Mouse (Mus musculus) megakaryocyte, adult 5-6 weeks (primary cell): ENCODE results near the gene Cdc37. TPM values are rescaled to one million over a fixed set of nuclear protein-coding genes. Genes with fewer than 3 reads are reported as not detected.

Experiments
- ATAC-seq: 2 replicates; pipeline ENCODE4 v1.8.0; 2016; ENCODE audit warnings: mild to moderate bottlenecking, inconsistent platforms; ENCODE audit not compliant: poor library complexity, severe bottlenecking
- total RNA-seq, 2 experiments: library from RNA; stranded (forward) in 1 of 2; stranded (reverse) in 1 of 2; fragments of 153-499, 151-499 nt in 1 of 2; fragments of 221-1000, 200-1000 nt in 1 of 2; gene quantifications; 2 replicates each; pipeline versions ENCODE4 v1.2.3 to v1.2.4; 2015 to 2017

The Cdc37 gene
- total RNA-seq, 2 experiments from 2014 or later, result 39.6 to 165 TPM

DNA sequence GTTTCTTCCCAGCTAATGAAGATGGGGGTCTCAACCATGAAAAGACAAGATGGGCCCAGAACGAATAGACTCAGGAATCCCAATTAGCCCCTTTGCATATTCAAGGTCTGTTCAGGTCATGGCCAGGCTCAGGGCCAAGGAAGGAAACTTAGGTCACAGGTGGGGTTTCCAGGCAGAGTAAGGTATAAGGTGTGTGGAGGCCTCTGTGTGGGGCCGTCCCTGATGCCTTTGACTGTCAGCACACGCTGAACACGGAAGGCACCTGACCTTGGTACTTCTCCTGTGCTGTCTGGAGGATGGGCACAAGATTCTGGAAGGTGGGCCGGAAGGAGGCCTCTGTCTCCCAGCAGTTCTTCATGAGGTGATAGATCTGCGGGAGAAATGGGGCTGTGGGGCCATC is 45.0 kb downstream of the Cdc37 start:
- no peak for ATAC-seq

GRCm38 (mm10) chr9:21102076-21102475 is 47.7 kb downstream of the Cdc37 start:
- ATAC-seq, result no peak

DNA sequence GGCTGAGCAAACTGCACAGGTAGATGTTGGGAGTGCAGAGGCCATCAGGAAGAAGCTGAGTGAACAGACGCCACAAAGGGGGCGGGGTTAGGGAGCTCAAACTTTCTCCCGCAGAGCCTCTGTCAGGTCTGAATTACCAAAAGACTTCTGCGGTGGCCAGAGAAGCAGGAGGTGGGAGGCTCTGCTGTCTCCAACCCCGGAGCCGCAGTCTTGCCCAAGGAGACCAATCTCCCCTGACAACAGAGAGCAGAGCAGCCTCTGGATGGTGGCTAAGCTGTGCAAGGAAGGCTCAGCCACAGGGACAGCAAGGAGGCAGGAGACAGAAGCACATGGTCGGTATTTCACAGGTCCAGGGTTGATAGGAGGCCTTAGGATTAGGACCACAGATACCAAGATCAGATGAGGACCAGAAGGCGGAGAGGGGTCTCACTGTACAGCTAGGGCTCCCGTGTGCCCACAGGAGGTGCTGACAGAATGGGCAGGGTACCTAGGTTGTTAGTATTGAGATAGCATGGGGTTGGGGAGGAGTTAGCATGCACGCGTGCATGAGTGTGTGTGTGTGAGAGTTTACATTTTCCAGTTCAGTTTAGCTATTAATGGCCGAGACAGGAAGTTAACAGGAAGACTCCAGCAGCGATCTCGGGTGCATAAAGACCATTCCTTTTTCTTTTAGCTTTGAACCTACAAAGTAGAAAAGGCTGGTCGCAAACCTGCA is 49.2 kb downstream of the Cdc37 start:
- peak; percentile 49 for ATAC-seq

- no peak for ATAC-seq
Measured at GRCm38 (mm10) chr9:21097793-21098192, 52.0 kb downstream of the Cdc37 start.

- no peak for ATAC-seq
Measured at GRCm38 (mm10) chr9:21095958-21096357, 53.8 kb downstream of the Cdc37 start.

DNA sequence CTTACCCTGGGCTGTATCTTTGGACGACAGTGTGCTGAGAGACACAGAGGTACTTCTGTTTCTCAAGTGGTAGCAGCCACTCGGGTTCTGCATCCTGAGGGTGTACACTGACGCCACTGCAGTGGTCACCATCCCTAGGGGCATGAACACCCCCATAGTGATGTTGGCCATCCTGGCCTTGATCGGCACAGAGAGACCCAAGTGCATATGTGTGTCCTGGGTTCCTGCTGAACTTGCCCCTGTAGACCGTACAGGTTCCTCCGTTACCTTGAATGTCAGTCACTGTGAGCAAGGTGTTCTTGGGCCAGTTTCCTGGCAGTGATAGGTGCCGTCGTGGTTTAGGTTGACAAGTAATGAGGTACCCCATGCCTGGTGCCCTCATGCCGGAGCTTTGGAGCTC is 56.4 kb downstream of the Cdc37 start:
- no peak for ATAC-seq

DNA sequence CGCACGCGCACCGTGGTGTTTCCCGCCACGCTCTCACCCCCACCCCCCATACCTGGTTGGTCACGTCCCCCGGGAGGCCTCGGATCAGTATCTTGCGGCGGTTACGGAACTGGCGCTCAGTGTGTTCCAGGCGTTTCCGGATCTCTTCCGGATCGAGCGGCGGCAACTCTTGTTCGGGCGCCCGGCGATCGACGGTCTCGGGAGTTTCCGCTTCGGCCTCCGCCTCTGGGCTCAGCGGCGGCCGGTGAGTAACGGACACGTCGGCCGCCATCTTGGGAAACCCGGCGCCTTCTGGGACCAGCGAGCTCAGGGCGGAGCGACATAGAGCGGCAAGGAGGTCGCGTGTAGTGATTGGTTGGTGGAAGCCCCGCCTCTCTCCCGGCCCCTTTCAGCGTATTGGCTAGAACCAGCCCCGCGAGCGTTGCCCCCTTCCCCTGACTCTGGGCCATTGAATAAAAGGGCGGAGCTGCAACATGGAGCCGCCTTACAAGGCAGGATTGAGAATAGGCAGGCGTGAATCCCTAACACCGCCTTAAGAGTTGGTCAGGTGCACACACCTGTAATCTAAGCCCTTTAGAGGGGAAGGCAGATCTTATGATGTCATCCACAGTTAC is 58.0 kb downstream of the Cdc37 start, which contains the start of the genes Gm38431 and Raver1:
TSS of gene Gm38431 (minus strand) at position 291 of the 614 bp plus-strand sequence.
TSS of gene Raver1 (minus strand) at position 302 of the 614 bp plus-strand sequence.
- peak; percentile 99 for ATAC-seq

DNA sequence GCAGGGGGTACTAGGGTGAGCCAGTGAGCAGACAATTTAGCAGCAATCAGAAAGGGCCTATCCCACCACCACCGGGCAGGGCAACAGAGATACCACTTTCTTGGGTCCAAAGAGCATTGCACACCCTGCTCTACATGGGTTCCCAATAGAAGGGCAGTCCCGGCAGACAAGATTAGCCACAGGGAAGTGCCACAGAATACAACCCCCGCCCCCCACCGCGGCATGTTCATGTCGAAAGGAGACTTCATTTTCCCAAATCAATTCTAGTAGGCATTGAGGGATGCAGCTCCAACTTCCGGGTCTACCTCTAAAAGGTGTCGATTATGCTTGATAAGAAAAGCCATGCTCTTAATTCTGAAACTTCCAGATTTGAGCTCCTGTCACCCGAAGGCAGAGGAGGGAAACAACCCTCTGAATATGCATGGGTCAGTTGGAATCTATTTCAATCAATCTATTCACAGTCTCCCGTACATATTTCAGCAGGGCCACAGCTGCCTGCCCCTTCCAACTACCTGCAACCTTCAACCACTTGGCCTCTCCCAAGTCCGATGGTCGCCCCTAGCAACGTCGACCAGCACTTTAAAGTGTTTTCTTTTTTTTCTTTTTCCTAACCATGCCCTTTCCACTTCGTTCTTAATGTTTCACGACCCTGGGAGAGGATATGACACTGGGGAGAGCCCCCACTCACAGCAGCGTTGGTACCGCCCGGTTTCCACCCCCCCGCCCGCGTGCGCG is 58.6 kb downstream of the Cdc37 start:
- ATAC-seq, result no peak

- ATAC-seq, result no peak
Measured at GRCm38 (mm10) chr9:21090537-21090936, 59.2 kb downstream of the Cdc37 start.

DNA sequence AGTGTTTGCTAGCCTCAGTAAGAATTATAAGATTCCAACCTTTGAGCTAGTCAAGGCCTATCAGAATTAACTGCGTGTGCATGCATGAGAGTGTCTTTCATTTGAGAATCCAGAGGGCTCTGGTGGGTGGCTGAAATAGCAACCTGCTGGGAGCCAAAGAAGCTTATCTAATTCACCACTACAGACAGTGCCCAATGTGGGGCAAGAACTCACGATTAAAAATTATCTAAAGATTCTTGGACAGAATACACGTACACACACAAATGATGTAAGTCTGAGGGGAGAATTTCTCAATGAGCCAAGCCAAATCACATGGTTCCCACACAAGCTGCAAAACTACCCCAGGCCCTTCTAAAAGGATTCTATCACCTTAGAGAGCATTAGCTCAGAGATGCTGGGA is 66.5 kb downstream of the Cdc37 start:
- ATAC-seq, result no peak

Other genes starting within 250 kb of the Cdc37 start
- 85.4 and 89.6 TPM in 2 replicates for gene Dnmt1, start 190.1 kb downstream of the Cdc37 start, total RNA-seq (2015)
- gene Dnmt1, start 190.1 kb downstream of the Cdc37 start, total RNA-seq (2017), result 165 and 171 TPM in 2 replicates
- gene S1pr2, start 173.2 kb downstream of the Cdc37 start, total RNA-seq (2015), result 7.5 and 8.9 TPM in 2 replicates
- gene S1pr2, start 173.2 kb downstream of the Cdc37 start, total RNA-seq (2017), result 2.8 and 3.0 TPM in 2 replicates
- gene Mrpl4, start 147.2 kb downstream of the Cdc37 start, total RNA-seq (2015), result 47.3 and 63.6 TPM in 2 replicates
- gene Mrpl4, start 147.2 kb downstream of the Cdc37 start, total RNA-seq (2017), result 44.5 and 50.3 TPM in 2 replicates
- 9.6 and 15.3 TPM in 2 replicates for gene Icam1, start 134.0 kb downstream of the Cdc37 start, total RNA-seq (2015)
- 19.5 and 20.5 TPM in 2 replicates for gene Icam1, start 134.0 kb downstream of the Cdc37 start, total RNA-seq (2017)
- gene Icam4, start 120.6 kb downstream of the Cdc37 start, total RNA-seq (2015), result 0.91 and 1.1 TPM in 2 replicates
- gene Icam4, start 120.6 kb downstream of the Cdc37 start, total RNA-seq (2017), result 0.44 and 2.4 TPM in 2 replicates
- gene Icam5, start 117.9 kb downstream of the Cdc37 start, total RNA-seq (2015), result not detected in 2 replicates
- gene Icam5, start 117.9 kb downstream of the Cdc37 start, total RNA-seq (2017), result not detected in 2 replicates
- gene Zglp1, start 82.9 kb downstream of the Cdc37 start, total RNA-seq (2015), result 1.2 TPM in 1 of 2 replicates, not detected in the other
- gene Zglp1, start 82.9 kb downstream of the Cdc37 start, total RNA-seq (2017), result not detected in 2 replicates
- gene Gm49373, start 76.9 kb downstream of the Cdc37 start, total RNA-seq (2015), result 0.16 and 0.22 TPM in 2 replicates
- 0.59 TPM in 1 of 2 replicates, not detected in the other for gene Gm49373, start 76.9 kb downstream of the Cdc37 start, total RNA-seq (2017)
- 0.73 and 2.1 TPM in 2 replicates for gene Fdx1l, start 76.4 kb downstream of the Cdc37 start, total RNA-seq (2015)
- 15.3 and 17.5 TPM in 2 replicates for gene Fdx1l, start 76.4 kb downstream of the Cdc37 start, total RNA-seq (2017)
- gene Gm38431, start 58.0 kb downstream of the Cdc37 start, total RNA-seq (2015), result 43.4 and 44.9 TPM in 2 replicates
- 3.8 and 5.1 TPM in 2 replicates for gene Gm38431, start 58.0 kb downstream of the Cdc37 start, total RNA-seq (2017)
- 36.0 and 43.0 TPM in 2 replicates for gene Raver1, start 58.0 kb downstream of the Cdc37 start, total RNA-seq (2015)
- 17.1 and 22.0 TPM in 2 replicates for gene Raver1, start 58.0 kb downstream of the Cdc37 start, total RNA-seq (2017)
- gene Tyk2, start 18.7 kb downstream of the Cdc37 start, total RNA-seq (2015), result 24.9 and 30.9 TPM in 2 replicates
- gene Tyk2, start 18.7 kb downstream of the Cdc37 start, total RNA-seq (2017), result 33.5 and 37.0 TPM in 2 replicates
- gene Pde4a, start 15.7 kb upstream of the Cdc37 start, total RNA-seq (2015), result 6.8 and 7.3 TPM in 2 replicates
- 3.0 and 3.9 TPM in 2 replicates for gene Pde4a, start 15.7 kb upstream of the Cdc37 start, total RNA-seq (2017)
- gene Keap1, start 89.4 kb upstream of the Cdc37 start, total RNA-seq (2015), result 17.7 and 18.8 TPM in 2 replicates
- 34.0 and 36.9 TPM in 2 replicates for gene Keap1, start 89.4 kb upstream of the Cdc37 start, total RNA-seq (2017)
- gene S1pr5, start 98.5 kb upstream of the Cdc37 start, total RNA-seq (2015), result 3.6 and 4.0 TPM in 2 replicates
- 7.9 and 9.0 TPM in 2 replicates for gene S1pr5, start 98.5 kb upstream of the Cdc37 start, total RNA-seq (2017)
- gene Atg4d, start 115.3 kb upstream of the Cdc37 start, total RNA-seq (2015), result 14.6 and 15.0 TPM in 2 replicates
- gene Atg4d, start 115.3 kb upstream of the Cdc37 start, total RNA-seq (2017), result 13.5 and 19.3 TPM in 2 replicates
- 28.0 and 28.4 TPM in 2 replicates for gene Kri1, start 138.0 kb upstream of the Cdc37 start, total RNA-seq (2015)
- 53.6 and 76.9 TPM in 2 replicates for gene Kri1, start 138.0 kb upstream of the Cdc37 start, total RNA-seq (2017)
- gene Cdkn2d, start 141.4 kb upstream of the Cdc37 start, total RNA-seq (2015), result 132 and 138 TPM in 2 replicates
- 65.6 and 75.3 TPM in 2 replicates for gene Cdkn2d, start 141.4 kb upstream of the Cdc37 start, total RNA-seq (2017)
- gene Ap1m2, start 162.4 kb upstream of the Cdc37 start, total RNA-seq (2015), result 0.31 and 0.32 TPM in 2 replicates
- 0.92 and 1.6 TPM in 2 replicates for gene Ap1m2, start 162.4 kb upstream of the Cdc37 start, total RNA-seq (2017)
- gene Slc44a2, start 170.7 kb upstream of the Cdc37 start, total RNA-seq (2015), result 112 and 124 TPM in 2 replicates
- 101 and 116 TPM in 2 replicates for gene Slc44a2, start 170.7 kb upstream of the Cdc37 start, total RNA-seq (2017)
- gene Ilf3, start 217.9 kb upstream of the Cdc37 start, total RNA-seq (2015), result 21.7 and 22.9 TPM in 2 replicates
- 42.0 and 42.5 TPM in 2 replicates for gene Ilf3, start 217.9 kb upstream of the Cdc37 start, total RNA-seq (2017)